Mouse (Mus musculus): Measurements from ENCODE around the gene Sv2c. TPM values are rescaled to one million over a fixed set of nuclear protein-coding genes. Genes with fewer than 3 reads are reported as not detected.

The Sv2c gene
- total RNA-seq, 2 experiments from 2014 or later, result 0.21 to 0.26 TPM

GRCm38 (mm10) chr13:95945937-95946507, 186.4 kb downstream of the Sv2c start:
- DNase-seq (ENCODE audit: low spot score), result no peak

DNA sequence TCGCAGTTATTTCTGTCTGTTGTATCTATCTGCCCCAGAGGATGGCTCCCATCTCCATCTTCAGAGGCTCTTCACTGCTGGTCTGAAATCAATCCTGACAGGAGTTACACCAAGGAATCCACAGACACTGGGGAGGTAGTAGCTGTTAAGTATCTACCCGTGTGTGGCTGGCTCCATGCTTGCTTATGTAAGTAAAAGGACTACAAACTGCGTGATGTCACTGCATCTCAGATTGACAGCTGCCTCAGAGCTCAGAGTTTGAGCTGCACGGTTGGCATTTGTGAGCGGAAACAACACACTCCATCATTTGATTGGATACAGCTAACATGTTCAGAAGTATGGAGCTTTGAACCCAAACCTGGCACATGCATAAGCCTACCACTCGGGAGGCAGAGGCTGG, 187.8 kb downstream of the Sv2c start:
- DNase-seq (ENCODE audit: low spot score), result no peak

- no peak for DNase-seq (ENCODE audit: low spot score)
Measured at GRCm38 (mm10) chr13:95943919-95944318, 188.5 kb downstream of the Sv2c start.

GRCm38 (mm10) chr13:95942587-95942986, 189.8 kb downstream of the Sv2c start:
- DNase-seq (ENCODE audit: low spot score), result no peak

DNA sequence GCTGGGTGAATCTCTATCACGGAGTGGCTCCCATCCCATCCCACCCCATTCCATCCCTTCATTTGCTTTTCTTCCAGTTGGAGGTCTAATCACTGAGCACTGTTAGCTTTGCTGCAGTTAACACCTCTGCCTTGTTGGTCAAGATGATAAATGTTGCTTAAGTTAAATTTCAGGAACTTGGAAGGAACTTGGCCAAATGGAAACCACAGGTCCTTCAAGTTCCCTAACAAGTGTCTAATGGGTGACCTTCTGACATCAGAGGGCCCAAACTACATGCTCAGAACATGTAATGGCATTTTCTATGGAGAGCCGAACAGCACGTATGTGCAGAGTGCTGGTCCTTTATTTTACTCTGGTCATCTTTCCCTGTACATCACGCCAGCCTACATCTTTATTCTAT, 190.5 kb downstream of the Sv2c start:
- DNase-seq (ENCODE audit: low spot score), result no peak

DNA sequence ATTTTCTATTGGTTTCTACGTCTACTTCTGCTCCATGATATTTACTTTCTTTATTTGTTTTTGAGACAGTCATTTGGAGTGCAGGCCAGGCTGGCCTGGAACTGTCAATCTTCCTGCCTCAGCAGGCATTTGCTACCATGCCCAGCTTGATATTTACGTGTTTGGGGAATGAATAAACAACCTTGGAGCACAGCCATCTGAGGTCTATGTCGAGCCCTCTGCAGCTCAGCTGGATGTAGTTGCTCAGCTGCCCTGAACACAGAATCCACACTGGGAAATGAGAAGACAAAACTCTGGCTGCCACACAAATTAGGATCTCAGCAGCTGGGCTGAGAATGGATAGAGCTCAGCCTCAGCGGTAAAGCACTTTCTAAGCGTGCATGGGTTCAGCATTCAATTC, 191.6 kb downstream of the Sv2c start:
- no peak for DNase-seq (ENCODE audit: low spot score)

DNA sequence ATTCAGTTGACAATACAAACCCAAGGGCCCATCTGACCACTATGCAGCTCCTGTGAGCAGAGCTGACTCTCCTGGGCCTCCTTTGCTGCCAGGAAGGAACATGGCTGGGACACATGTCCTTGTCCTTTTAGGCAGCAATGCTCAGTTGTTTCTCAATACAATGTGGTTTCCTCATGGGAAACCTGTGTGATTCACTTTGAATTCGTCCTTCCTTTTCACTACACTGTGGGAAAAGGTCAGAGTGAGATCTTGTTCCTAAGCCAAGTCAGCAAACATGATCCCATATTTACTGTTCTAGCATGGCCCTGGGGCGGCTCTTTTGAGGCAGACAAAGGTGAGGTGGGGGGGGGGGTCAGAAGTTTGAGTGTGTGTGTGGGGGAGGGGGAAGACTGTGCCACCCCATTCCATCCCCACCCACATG, 208.2 kb downstream of the Sv2c start:
- DNase-seq (ENCODE audit: low spot score), result no peak

- no peak for DNase-seq (ENCODE audit: low spot score)
Measured at GRCm38 (mm10) chr13:95922626-95923025, 209.8 kb downstream of the Sv2c start.

DNA sequence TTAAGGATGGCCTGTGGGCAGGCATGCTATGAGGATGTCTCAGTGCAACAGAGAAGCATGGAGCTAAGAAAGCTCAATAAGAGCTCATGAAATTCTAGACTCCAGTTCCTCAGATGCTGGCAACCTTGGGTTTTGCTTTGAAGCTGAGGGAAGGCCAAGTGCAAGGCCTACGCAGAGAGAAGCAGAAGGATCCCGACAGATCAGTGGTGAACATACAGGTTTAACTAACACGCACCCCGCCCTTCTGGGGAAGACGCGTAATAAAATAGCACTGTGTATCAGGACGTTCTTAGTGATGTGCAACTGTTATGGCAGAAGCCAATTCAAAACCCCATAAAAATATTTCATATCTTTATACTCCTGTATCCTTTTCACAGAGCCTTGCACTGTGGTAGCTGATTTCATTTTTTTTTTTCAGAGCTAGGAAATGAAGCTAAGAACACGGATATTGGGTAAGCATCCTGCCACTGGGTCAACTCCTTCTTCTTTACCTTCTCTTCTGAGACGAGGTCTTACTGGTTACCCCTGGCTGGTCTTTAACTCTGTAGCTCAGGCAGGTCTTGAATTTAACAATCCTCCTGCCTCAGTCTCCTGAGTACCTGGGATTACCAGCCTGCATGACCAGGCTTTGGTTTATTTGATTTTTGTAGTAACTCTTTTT, 213.6 kb downstream of the Sv2c start:
- DNase-seq (ENCODE audit: low spot score), result no peak

- DNase-seq (ENCODE audit: low spot score), result no peak
Measured at GRCm38 (mm10) chr13:95913046-95913406, 219.4 kb downstream of the Sv2c start.

GRCm38 (mm10) chr13:95912157-95913045, 220.0 kb downstream of the Sv2c start:
- no peak for DNase-seq (ENCODE audit: low spot score)

GRCm38 (mm10) chr13:95910270-95910669, 222.1 kb downstream of the Sv2c start:
- DNase-seq (ENCODE audit: low spot score), result no peak

GRCm38 (mm10) chr13:95909244-95909643, 223.1 kb downstream of the Sv2c start:
- DNase-seq (ENCODE audit: low spot score), result no peak

Other genes with a start within 250 kb of the Sv2c start
- gene Iqgap2, start 240.7 kb downstream of the Sv2c start, total RNA-seq (2021), result 1 to 10 TPM; 1.0 to 1.5 TPM
- 1 to 10 TPM; 8.7 to 9.6 TPM for gene Gm20075, start 51.2 kb downstream of the Sv2c start, total RNA-seq (2021)
- not detected for gene Gm17190, start 50.5 kb downstream of the Sv2c start, total RNA-seq (2021)